Mouse (Mus musculus): ENCODE measurements around the gene Pdpk1. TPM values are rescaled to one million over a fixed set of nuclear protein-coding genes. Genes with fewer than 3 reads are reported as not detected.

The Pdpk1 gene
- polyA plus RNA-seq, 1 experiment from 2014 or later = 46.9 TPM

DNA sequence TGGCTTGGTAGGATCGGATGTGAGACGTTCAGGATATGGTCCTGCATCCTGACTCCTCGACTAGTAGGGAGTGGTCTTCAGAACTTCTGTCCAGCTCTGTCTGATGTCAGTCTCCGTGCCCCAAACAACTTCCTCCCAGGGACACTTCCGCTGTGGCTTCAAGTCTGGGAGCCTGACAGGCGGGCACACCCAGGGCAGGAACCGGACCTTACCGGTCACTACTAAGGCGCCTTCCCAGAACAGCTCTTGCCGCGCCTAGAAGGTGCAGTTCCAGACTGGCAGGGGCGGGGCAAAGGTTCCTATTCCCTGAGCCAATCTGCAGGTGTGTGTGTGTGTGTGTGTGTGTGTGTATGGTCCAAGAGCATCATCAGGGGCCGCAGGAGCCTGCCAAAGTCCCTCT is 113.4 kb downstream of the Pdpk1 start:
- H3K9me3 ChIP-seq (replicated peaks) = no peaks in the 10 kb centered on the region; the same call in 1 of the 2 replicates
- H3K27me3 ChIP-seq (replicated peaks) = no peaks in the 10 kb centered on the region
- no peak overlapping the region for H3K4me2 ChIP-seq
- H3K27ac ChIP-seq (ENCODE audit: poor library complexity, severe bottlenecking) = no peak overlapping the region
- no peaks in the 10 kb centered on the region for H3K36me3 ChIP-seq
- H3K9ac ChIP-seq = no peak overlapping the region
- 81% methylated on average over 13 of the region's 13 CpGs for WGBS
- no peak overlapping the region for H3K4me3 ChIP-seq
- ATAC-seq (ENCODE audit: insufficient number of reproducible peaks, low FRiP score) = no peak
- peaks cover 10% of the 10 kb centered on the region; the same call in 1 of the 2 replicates for H3K4me1 ChIP-seq (replicated peaks)

- no peaks in the 10 kb centered on the region for H3K27me3 ChIP-seq (replicated peaks)
- WGBS = 63% methylated on average over 6 of the region's 6 CpGs
- no peaks in the 10 kb centered on the region for H3K36me3 ChIP-seq
- peaks cover 10% of the 10 kb centered on the region; the same call in 1 of the 2 replicates for H3K4me1 ChIP-seq (replicated peaks)
- H3K9me3 ChIP-seq (replicated peaks) = no peaks in the 10 kb centered on the region; the same call in 1 of the 2 replicates
- H3K4me3 ChIP-seq = no peak overlapping the region
- H3K4me2 ChIP-seq = no peak overlapping the region
- no peak overlapping the region for H3K9ac ChIP-seq
- no peak overlapping the region for H3K27ac ChIP-seq (ENCODE audit: poor library complexity, severe bottlenecking)
- no peak for ATAC-seq (ENCODE audit: insufficient number of reproducible peaks, low FRiP score)
Measured at GRCm38 (mm10) chr17:24036954-24037353, 113.8 kb downstream of the Pdpk1 start.

DNA sequence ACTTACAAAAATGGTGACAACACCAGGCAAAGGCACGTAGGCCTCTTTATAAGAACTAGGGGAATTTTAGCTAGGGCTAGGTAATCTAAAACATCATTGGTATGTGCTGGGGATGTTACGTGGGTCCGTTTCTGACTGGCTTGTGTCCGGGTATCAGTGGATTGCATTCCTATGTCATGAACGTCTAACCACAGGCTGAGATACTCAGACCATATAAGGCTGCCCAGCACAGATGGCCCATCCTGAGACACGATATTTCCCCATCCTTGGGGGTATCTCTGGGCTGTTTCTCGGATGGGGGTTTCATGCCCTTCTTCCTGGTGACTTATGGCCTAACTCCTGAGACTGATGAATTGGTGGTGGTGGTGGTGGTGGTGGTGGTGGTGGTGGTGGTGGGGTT is 115.6 kb downstream of the Pdpk1 start:
- WGBS = 33% methylated on average over 7 of the region's 7 CpGs
- H3K9ac ChIP-seq = no peak overlapping the region
- no peaks in the 10 kb centered on the region for H3K36me3 ChIP-seq
- H3K27ac ChIP-seq (ENCODE audit: poor library complexity, severe bottlenecking) = no peak overlapping the region; the same call in 1 of the 2 replicates
- no peaks in the 10 kb centered on the region for H3K27me3 ChIP-seq (replicated peaks)
- H3K4me2 ChIP-seq = no peak overlapping the region
- no peak overlapping the region for H3K4me3 ChIP-seq
- no peak; the same call in 1 of the 2 replicates for ATAC-seq (ENCODE audit: insufficient number of reproducible peaks, low FRiP score)
- no peaks in the 10 kb centered on the region; the same call in 1 of the 2 replicates for H3K9me3 ChIP-seq (replicated peaks)
- H3K4me1 ChIP-seq (replicated peaks) = peaks cover 10% of the 10 kb centered on the region; the same call in 1 of the 2 replicates

DNA sequence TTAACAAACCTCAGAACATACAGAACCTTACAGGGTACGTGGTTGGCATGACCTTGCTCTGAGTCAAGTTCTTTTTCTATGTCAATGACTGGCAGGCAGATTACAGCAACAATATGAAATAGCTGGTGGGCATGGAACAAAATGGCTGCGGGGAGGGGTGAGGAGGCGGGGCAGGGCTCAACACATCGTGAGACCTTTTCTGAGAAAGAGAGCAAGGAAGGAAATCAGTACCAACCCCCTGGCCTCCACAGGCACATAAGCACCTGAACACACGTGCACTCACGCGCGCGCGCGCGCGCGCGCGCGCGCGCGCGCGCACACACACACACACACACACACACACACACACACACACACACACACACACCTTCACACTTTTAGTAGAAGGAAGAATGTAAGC is 120.2 kb downstream of the Pdpk1 start:
- Histone ChIP-seq H3K4me3 (no peak overlapping the region), H3K9me3 (replicated peaks) (no peaks in the 10 kb centered on the region), H3K4me2 (no peak overlapping the region), H3K27me3 (replicated peaks) (peaks cover 7% of the 10 kb centered on the region), H3K4me1 (replicated peaks) (peaks cover 10% of the 10 kb centered on the region; the same call in 1 of the 2 replicates), H3K36me3 (no peaks in the 10 kb centered on the region), H3K27ac (ENCODE audit: poor library complexity, severe bottlenecking) (no peak overlapping the region), H3K9ac (no peak overlapping the region)
- ATAC-seq (ENCODE audit: insufficient number of reproducible peaks, low FRiP score) = no peak
- WGBS = 62% methylated on average over 10 of the region's 22 CpGs

DNA sequence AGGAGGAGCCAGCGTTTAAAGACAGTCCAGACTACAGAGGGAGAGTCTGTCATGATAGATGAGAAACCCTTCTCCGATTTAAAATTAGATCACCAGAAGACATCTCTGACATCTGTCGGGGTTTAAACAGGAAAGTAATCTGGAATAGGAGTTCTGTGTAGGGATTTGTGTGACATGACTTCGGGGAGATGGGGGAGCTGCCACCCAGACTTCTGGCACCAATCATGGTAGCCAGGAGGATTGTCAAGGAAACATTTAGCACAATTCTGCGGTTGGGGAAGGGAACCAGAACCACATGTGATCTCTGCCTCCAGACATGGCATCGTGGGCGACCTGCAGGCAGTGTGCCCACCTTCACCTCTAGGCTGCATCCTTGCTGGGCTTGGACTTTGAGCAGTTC is 121.2 kb downstream of the Pdpk1 start:
- Histone ChIP-seq H3K27me3 (replicated peaks) (peaks cover 7% of the 10 kb centered on the region), H3K36me3 (no peaks in the 10 kb centered on the region), H3K4me3 (no peak overlapping the region), H3K9ac (no peak overlapping the region), H3K4me2 (no peak overlapping the region), H3K9me3 (replicated peaks) (no peaks in the 10 kb centered on the region), H3K27ac (ENCODE audit: poor library complexity, severe bottlenecking) (no peak overlapping the region), H3K4me1 (replicated peaks) (0 out of 2 replicates have a peak, but pooled peaks cover 2% of the 10 kb centered on the region)
- ATAC-seq (ENCODE audit: insufficient number of reproducible peaks, low FRiP score) = no peak
- WGBS = 74% methylated on average over 7 of the region's 7 CpGs

Other genes starting within 250 kb of the Pdpk1 start
- gene Dcpp3, start 233.5 kb downstream of the Pdpk1 start, polyA plus RNA-seq (2016; fragmentation: Nextera tagmentation; extraction: Ambion mirVana) = not detected in 2 replicates
- gene Sbp, start 209.3 kb downstream of the Pdpk1 start, polyA plus RNA-seq (2016; fragmentation: Nextera tagmentation; extraction: Ambion mirVana) = not detected in 2 replicates
- not detected in 2 replicates for gene Sbpl, start 195.7 kb downstream of the Pdpk1 start, polyA plus RNA-seq (2016; fragmentation: Nextera tagmentation; extraction: Ambion mirVana)
- not detected in 2 replicates for gene Prss30, start 170.4 kb downstream of the Pdpk1 start, polyA plus RNA-seq (2016; fragmentation: Nextera tagmentation; extraction: Ambion mirVana)
- gene Prss22, start 152.8 kb downstream of the Pdpk1 start, polyA plus RNA-seq (2016; fragmentation: Nextera tagmentation; extraction: Ambion mirVana) = 0.29 TPM in 1 of 2 replicates, not detected in the other
- 0.35 and 0.41 TPM in 2 replicates for gene Prss27, start 112.8 kb downstream of the Pdpk1 start, polyA plus RNA-seq (2016; fragmentation: Nextera tagmentation; extraction: Ambion mirVana)
- 49.0 and 49.2 TPM in 2 replicates for gene Kctd5, start 77.4 kb downstream of the Pdpk1 start, polyA plus RNA-seq (2016; fragmentation: Nextera tagmentation; extraction: Ambion mirVana)
- 28.1 and 28.8 TPM in 2 replicates for gene Amdhd2, start 12.8 kb upstream of the Pdpk1 start, polyA plus RNA-seq (2016; fragmentation: Nextera tagmentation; extraction: Ambion mirVana)
- gene Atp6v0c, start 18.8 kb upstream of the Pdpk1 start, polyA plus RNA-seq (2016; fragmentation: Nextera tagmentation; extraction: Ambion mirVana) = 534 and 535 TPM in 2 replicates
- 5.1 and 5.3 TPM in 2 replicates for gene Tbc1d24, start 54.6 kb upstream of the Pdpk1 start, polyA plus RNA-seq (2016; fragmentation: Nextera tagmentation; extraction: Ambion mirVana)
- gene Ntn3, start 58.6 kb upstream of the Pdpk1 start, polyA plus RNA-seq (2016; fragmentation: Nextera tagmentation; extraction: Ambion mirVana) = 2.0 and 2.6 TPM in 2 replicates
- 6.0 and 7.5 TPM in 2 replicates for gene Tedc2, start 69.9 kb upstream of the Pdpk1 start, polyA plus RNA-seq (2016; fragmentation: Nextera tagmentation; extraction: Ambion mirVana)
- 49.4 and 55.8 TPM in 2 replicates for gene Ccnf, start 100.6 kb upstream of the Pdpk1 start, polyA plus RNA-seq (2016; fragmentation: Nextera tagmentation; extraction: Ambion mirVana)
- not detected in 2 replicates for gene Abca17, start 200.1 kb upstream of the Pdpk1 start, polyA plus RNA-seq (2016; fragmentation: Nextera tagmentation; extraction: Ambion mirVana)
- 9.4 and 9.7 TPM in 2 replicates for gene Abca3, start 201.0 kb upstream of the Pdpk1 start, polyA plus RNA-seq (2016; fragmentation: Nextera tagmentation; extraction: Ambion mirVana)